Mouse (Mus musculus) left cerebral cortex, adult 9 months (tissue): Measurements from ENCODE around the gene Prkag2.
A peak's percentile ranks its signal among the peaks of the same experiment; 100 is the strongest.

Experiments used
- DNase-seq, 2 experiments: peaks; one replicate each; pipeline ENCODE4 v3.0.0; 2022; ENCODE audit warnings: low spot score in 2 of 2

The Prkag2 gene

DNA sequence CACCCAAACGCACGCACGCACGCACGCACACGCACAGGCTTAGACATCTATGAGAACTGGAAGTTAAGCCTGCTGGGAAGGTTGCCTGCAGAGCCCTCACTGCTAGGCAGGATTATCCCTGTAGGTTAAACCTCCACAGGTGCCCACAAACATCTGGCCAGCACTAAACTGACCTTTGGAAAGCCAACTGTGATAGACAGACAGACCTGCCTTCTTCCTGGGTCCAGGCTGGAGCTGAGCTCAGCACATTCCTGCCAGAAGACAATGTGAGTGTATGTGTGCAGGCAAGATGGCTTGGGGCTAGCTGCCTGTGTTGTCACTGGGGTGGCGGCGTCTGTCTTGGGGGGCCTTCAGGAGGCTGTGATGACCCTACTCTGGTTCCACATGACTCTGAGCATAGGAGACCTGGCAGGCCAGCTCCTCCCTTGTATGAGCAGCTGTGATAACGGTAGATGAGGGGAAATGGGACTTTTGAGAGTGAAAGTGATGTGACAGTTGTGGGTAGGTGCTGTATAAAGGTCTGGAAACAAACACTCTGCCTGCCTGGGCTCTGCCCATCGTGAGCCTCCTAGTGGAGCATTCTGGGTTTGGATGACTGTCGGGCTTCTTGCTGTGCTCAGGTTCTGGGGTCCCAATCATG is 131.1 kb downstream of the Prkag2 start:
- DNase-seq, result no peak

DNA sequence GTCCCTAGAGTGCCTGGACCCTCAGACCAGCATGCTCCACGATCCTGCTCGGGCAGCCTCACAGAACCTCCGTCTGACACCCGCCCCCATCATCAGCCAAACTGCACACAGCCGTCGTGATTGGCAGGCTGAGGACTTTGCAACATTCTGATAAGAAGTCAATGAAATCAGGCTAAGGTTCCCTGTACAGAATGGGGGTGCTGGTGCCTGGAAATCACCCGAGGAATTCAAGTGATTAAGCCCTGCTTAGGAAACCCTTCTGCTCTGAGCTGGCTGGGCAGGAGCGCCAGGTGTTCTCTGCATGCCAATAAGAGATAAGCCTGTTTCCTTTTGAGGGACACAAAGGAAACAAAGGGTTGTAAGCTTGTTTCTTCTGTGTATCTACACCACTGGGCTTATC is 131.7 kb downstream of the Prkag2 start:
- no peak for DNase-seq

DNA sequence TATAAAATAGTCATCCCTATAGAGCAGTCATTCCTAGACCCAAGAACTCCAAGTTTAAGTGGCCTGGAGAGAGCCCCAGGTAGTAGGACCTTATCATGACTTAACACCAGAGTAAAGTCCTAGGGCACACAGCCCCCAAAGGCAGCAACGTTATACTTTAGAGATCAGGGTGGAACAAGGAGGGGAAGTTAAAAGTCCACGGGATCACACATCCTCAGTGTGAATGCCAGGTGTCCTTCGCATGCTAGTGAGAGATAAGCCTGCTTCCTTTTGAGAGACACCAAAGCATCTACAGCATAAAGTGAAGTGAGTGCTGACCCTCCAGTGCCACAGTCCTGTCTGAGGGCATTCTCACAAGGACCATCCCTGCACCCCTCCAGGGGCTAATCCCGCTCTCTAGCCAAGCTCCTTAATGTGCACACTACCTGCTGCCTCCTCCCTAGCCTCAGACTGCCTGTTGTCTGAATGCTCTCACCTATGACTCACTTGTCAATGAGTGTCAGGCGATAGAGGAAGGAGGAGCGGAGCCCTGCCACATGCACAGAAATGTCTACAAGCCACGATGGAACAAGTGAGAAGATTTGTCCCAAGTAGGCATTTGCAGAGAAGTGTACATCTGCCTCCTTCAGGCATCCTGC is 132.4 kb downstream of the Prkag2 start:
- no peak for DNase-seq

DNA sequence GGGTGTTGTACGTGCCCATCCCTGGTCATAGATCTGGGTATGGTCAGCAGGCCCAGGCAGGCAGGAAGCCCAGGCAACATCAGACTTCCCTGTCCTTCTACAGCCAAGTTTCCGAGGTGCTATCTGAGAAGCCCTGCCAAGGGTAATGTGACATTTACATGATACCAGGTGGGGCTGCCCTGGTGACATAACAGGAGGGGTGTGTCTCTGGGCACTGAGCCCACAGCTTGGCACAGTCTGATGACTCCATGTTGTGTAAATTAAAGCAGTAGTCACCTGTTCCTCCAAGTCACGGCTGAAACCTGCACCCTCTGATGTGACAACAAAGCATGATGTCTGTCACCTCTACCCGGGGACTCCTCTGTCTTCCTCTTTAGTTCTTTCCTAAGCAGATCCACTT is 136.7 kb downstream of the Prkag2 start:
- no peak for DNase-seq

DNA sequence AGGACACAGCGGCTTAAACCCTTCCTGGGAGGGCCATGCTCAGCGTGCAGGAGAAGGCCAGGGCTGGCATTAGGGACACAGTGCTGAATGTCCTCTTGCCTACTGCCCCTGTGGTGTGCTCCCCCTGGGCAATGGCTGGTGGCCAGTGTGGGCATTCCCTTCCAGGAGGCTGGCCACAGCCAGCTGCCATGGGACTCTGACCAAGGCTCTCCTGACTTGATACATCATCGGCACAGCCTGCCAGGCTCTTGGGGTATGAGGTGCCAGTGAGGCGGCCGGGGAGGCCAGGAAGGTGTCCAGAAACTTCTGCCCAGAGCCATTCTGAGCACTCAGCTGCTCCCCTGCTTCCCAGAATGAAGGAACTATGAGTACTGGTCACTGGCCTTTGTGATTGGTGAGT is 139.7 kb downstream of the Prkag2 start:
- DNase-seq, result peak; percentile 20 to 47

DNA sequence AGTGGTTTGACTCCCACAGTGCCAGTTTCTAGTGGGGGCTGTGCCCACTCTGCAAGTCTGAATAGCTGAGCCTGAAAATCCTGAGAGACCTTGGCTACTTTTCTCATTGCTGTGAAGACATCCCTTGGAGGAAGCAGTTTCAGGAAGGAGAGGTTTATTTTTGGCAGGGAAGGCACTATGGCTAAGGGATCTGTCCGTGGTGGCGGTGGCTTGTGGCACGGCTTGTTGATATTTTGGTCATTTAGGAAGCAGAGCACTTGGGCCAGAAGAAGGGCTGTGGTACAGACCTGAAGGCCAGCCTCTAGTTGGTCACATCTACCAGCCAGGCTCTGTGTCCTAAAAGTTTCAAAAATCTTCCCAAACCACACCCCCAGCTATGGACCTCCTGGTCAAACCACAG is 140.7 kb downstream of the Prkag2 start:
- DNase-seq, result no peak

DNA sequence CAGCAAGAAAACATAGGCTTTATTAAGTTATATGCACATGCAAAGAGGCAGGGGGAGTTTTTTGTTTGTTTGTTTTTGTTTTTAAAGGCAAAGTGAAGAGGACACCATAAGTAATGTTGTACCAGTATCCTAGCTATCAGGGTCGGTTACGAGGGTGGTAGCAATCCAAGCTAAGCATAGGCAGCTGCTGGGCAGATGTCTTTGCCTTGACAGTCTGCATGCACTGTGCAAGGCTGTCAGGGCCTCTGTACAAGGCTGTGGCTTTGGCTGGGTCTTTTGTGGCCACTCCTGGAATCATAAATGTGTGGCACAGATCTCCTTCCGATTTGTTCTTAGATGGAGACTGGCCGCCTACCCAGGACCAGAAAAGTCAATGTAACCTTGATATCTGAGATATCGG is 141.8 kb downstream of the Prkag2 start:
- DNase-seq, result no peak

DNA sequence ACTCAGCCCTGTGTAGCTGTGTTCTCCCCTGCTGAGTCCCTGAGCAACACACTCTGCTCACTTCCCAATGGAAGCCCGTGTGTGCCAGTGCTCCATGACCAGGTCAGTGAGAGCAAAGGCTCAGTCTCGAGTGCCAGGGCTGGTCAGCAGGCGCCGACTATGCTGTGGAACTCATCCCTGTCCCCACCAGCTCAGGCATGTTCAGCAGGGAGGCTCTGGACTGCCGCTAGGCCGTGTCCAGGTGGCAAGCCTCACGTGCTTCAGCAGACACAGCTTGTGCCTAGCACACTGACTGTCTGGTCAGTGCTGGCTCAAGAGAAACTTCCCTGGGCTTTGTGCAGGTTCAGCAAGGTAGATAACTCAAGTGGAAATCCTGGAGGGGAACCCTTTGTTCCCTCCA is 143.6 kb downstream of the Prkag2 start:
- DNase-seq, result no peak

DNA sequence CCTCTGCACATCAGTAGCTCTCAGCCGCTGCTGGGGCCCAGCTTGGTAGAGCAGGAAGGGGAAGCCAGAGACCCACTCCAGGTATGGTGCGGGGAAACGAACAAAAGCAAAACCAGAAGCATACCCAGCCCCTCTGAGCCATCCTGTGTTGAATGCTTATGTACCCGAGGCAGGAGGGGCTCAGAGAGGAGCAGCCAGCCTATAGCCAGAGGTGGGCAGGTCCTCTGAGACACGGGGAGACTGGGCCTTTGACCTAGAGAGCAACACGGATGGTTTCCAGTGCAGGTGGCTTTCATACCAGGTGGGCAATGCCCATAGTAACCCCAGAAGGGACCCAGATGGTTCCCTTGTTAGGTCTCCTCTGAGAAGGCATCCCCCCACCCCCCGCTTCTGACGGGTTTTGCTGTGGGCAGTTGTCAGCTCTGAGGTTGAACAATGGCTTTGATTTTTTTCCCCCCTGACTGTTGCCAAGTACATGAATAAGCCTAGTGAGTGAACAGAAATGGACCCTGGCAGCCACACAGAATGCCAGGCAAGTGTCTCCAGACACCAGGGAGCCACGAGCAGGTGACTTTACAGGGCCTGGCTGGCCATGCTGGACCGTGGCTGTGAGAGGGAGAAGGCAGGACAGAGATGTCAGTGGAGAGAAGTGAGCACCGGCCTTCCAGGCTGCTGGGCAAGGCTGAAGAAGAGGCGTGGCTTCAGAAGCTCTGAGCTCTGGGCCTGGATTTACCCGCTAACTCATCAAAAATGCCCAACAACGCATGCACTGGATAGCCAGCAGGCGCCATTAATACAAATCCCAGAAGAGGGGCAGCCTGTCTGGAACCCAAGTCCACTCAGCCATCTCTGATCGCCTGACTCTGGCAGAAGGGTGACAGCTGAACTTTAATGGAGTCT is 147.3 kb downstream of the Prkag2 start:
- peak in 1 of 2 experiments; percentile 41 for DNase-seq

DNA sequence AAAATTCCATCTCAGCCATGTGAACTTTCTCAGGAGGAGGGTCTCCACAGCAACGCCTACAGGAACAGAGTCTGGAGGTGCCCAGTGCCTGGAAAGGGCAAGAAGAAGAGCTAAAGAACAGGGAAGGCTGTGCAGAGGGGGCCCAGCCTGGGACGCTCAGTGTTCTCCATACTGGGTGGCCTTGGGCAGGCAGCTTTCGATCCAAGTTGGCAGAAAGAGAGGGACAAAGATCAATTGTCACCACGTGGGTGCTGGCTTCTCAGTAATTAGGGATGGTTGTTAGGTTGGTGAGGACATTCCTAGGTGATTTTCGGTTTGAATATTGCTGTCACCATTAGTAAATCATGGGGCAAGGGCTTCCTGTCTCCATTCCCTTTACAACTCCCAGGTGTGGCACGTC is 148.2 kb downstream of the Prkag2 start:
- DNase-seq, result no peak

DNA sequence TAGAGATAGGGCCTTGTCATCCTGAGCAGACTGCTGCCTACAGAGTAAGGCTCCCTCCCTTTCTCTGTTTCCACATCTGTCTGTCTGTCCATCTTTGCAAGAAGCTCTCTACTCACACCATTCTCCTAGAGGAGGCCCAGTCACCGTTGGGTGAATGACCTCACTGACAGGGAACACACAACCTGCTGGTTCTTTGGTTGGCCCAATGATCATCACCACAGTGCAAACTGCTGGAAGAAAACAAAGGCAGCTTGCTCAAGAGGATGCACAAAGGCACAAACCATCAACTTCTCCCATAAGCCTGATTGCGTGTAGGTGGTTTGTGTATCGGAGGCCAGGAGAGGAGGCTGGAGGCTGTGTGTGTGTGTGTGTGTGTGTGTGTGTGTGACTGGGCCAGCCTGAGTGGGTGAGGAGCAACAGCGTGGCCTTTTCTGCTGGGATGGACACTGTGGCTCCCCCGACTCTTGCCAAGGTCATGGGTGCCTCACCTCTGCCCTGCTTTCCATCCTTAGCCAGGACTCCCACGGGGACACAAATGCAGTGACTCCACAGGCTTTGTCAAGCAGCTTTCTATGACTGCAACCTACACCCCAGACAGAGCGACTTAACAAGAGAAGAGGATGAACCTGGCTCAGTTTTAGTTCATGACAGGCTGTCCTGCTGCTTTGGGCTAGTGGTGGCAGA is 149.4 kb downstream of the Prkag2 start:
- no peak for DNase-seq

DNA sequence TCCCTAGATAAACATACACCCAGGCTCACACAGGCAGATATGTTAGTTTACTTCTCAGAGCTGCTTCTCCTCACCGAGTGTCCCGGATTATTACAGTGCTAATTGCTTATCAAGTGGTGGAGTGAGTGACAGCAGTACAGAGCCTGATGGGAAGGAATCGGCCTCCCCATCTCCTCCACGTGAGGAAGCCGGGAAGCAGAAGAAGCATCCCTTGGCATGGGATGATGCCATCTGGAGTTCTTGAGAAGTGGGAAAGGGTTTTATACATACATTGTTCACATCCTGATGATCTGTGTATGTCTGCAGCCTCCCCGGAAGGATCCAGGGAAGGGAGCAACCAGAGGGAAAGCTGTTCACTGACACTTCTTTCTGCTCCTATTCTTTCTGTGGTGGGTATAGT is 150.4 kb downstream of the Prkag2 start:
- peak in 1 of 2 experiments; percentile 30 for DNase-seq

DNA sequence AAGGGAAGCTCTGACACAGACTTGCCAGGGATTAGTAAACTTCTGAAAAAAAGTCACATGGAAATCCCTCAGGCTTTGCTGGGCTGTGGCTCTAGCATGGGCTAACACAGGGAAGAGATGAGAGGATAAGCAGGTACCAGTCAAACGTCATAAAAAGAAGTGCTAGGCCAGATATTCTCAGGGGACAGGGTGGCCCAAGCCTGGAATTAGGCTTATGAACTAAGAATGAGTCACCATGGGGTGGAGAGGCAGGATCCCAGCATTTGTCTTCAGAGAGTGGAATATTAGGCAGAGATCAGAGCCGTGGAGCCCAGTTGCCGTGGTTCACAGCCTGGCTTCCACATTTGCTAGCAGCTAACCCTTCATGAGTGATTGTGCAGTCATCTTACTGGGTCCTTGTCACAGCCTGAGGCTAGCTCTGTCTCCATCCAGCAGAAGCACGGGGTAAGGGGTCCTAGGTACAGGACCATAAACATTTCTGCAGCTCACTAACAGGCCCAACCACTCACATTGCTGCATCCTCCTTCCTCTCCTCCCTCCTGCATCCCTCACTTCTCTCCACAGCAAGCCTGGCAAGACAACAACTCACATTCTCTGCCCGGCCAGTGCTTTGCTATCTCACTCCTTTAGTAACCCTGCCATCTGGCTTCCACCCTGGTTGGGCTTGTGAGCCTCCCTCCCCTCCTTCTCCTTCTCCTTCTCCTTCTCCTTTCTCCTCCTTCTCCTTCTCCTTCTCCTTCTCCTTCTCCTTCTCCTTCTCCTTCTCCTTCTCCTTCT is 162.2 kb downstream of the Prkag2 start:
- DNase-seq, result no peak

DNA sequence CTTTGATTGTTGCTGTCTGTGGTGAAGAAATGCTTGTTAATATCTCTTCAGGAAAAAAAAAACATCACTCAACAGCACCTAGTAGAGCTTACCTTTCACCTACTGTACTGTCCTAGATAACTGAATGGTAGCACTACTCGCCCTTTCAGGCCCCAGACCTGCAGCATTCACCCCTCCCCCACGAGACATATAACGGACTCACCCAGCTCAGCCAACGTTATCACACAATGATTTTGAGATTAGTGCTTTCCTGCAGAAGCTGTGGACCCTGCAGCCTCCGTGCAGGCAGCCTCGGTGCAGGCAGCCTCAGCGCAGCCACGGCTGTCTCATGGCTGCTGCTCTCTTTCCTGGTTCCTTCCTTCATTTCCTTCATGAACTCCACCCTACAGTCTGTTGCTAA is 164.0 kb downstream of the Prkag2 start:
- DNase-seq, result no peak

DNA sequence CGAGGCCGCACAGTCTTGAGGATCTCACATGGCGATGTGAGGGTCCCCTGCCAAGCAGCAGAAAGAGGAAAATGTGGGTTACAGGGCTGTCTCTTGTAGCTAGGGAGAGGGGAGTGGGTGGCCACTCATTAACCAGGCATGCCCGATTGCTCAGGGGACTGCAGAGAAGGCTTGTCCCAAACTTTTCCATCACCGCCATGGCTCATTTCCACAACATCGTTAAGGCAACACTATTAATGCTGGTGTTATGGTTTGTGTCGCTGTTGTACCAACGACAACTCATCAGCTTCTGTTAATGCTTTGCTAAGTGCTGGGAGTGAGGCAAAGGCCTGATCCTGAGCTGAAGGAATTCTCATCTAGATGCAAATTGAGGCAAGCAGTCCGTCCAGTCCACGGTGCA is 165.0 kb downstream of the Prkag2 start:
- no peak for DNase-seq

DNA sequence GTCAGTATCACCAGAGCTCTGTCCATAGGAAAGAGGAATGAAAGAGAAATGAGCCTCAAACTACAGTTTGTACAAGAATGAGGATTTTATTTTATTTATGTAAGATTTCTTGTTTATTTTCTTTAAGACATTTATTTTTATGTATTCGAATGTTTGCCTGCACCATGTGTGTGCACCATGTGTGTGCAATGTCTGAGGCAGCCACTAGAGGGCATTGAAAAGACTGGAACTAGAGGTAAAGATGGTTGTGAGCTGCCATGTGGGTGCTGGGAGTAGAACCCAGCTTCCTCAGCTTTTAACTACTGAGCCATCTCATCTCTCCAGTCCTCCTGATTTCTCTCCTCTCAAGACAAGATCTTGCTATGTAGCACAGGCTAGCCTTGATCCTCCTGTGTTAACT is 166.7 kb downstream of the Prkag2 start:
- no peak for DNase-seq

DNA sequence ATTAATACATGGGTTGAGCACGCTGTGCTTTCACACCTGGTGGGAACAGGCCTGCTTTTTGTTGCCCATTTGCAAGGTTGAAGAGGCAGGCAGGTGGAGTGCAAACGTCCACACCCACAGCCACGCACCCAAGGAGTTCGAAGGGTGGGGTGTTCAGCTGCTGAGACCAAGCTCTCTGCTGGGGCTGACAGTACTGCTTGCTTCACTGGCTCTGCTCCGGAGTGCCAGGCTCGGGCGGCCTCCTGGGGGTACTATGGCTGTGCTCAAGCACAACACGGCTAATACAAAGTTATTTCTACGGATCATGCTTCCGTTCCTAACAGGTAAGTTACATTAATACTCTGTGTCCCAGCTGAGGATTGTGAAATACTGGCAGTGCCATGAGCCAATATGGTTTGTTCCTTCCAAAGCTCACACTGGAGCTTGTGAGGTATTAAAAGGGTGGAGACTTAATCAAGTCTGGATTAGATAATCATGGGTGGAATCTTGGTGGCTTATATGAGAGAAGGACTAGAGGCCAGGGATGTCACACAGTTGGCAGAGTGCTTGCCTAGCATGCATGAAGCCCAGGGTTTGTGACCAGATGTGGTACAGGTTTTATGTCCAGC is 168.8 kb downstream of the Prkag2 start:
- no peak for DNase-seq

DNA sequence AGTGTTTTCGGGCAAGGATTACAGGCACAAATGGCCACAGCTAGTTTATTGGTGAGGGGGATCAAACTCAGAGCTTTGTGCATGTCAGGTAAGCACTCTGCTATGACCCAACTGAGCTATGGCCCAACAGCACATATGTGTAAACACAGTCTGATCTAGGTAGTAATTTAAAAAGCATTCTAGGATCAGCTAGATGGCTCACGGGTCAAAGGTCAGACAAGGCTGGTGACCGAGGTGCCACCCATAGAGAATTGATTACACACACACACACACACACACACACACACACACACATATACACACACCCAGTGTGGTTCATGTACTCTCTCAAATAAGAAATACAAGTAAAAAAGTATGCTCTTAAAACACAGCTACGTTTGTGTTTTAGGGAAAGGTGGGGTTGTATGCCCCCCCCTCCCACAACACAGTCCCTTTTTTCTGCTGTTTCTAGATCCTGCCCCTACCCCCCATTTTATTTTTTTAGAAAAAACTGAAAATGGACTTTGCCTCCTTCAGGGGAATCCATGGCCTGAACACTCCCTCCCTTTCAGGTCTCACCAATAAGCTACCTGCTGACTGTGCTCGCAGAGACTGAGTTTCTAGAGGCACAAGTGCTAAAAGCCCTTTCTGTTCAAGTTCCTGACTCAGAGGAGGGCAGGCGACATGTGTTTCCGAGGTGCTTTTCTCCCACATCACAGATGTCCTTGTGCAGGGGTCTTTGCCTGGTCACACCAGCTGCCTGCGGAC is 169.4 kb downstream of the Prkag2 start:
- DNase-seq, result no peak

DNA sequence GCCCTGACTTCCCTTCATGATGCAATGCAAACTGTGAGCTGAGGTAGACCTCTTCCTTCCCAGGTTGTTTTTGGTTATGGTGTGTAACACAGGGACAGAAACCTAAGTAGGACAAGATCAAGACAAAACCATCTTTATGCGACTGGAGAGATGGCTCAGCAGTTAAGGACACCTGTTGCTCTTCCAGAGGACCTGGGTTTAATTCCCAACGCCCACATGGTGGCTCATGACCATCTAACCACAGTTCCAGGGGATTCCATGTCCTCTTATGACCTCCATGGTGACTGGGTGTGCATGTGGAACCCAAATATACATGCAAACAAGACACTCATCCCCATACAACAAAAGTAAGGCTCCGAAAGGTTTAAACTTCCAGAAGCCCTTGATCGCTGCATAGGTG is 171.6 kb downstream of the Prkag2 start:
- DNase-seq, result no peak

DNA sequence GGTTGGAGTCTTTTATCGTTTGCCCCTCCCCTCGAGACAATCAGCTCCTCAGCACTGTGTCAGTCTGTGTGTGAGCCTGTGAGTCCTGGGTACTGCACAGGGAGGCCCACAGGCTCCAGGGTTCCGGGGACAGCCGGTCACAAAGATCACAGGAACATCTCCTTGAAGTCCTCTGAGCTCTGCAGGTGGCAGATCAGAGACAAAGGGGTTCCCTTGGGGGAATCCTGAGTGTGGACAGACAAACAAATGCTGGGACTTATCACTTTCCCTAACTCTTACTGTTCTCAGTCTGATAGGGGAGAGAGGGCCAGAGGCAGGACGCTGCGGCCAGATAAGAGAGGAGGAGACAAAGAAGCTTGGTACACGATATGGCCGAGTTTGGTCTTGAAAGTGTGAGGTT is 172.7 kb downstream of the Prkag2 start:
- DNase-seq, result no peak
